Mouse (Mus musculus) midbrain, postnatal 0 days (tissue): Measurements from ENCODE around the gene Poc1a. TPM values are rescaled to one million over a fixed set of nuclear protein-coding genes. Genes with fewer than 3 reads are reported as not detected.

Experiments used
- ATAC-seq: fragments of 200-750 bp; cut with Nextera tagmentation; 2 replicates; pipeline ENCODE4 v1.8.0; 2017; ENCODE audit warnings: moderate number of reproducible peaks, mild to moderate bottlenecking, moderate TSS enrichment, moderate library complexity; ENCODE audit not compliant: low FRiP score
- DNase-seq: peaks from one replicate; pipeline ENCODE4 v3.0.0-alpha.2; 2015; ENCODE audit warnings: low spot score
- H3K27ac ChIP-seq: fragments of 300-500 bp; sonication (generic); 2 replicates; pipeline ENCODE4 v1.5.1; 2014; ENCODE audit warnings: low read depth, mild to moderate bottlenecking, low read length, mixed read lengths
- H3K27me3 ChIP-seq: fragments of 300-500 bp; sonication (generic); 2 replicates; pipeline ENCODE4 v1.6.1; 2014; ENCODE audit warnings: low read length, control low read depth, mixed read lengths; ENCODE audit not compliant: insufficient read depth
- H3K36me3 ChIP-seq: fragments of 300-500 bp; sonication (generic); 2 replicates; pipeline ENCODE4 v1.6.1; 2014; ENCODE audit warnings: low read length, control low read depth, mixed read lengths; ENCODE audit not compliant: insufficient read depth
- H3K4me1 ChIP-seq: fragments of 300-500 bp; sonication (generic); 2 replicates; pipeline ENCODE4 v1.6.1; 2014; ENCODE audit warnings: mild to moderate bottlenecking, control low read depth, antibody characterized with exemption, low read length, mixed read lengths; ENCODE audit not compliant: insufficient read depth
- H3K4me2 ChIP-seq: fragments of 300-500 bp; sonication (generic); 2 replicates; pipeline ENCODE4 v1.6.1; 2014; ENCODE audit warnings: low read depth, mild to moderate bottlenecking, low read length, mixed read lengths; ENCODE audit not compliant: poor library complexity, severe bottlenecking
- H3K4me3 ChIP-seq: fragments of 300-500 bp; sonication (generic); 2 replicates; pipeline ENCODE4 v1.5.1; 2014; ENCODE audit warnings: low read depth, mild to moderate bottlenecking, low read length, moderate library complexity
- H3K9ac ChIP-seq: fragments of 300-500 bp; sonication (generic); replicated peaks from 2 replicates; pipeline ENCODE4 v1.6.1; 2014; ENCODE audit warnings: mild to moderate bottlenecking, low read length, moderate library complexity, mixed read lengths; ENCODE audit not compliant: poor library complexity, severe bottlenecking
- H3K9me3 ChIP-seq: fragments of 300-500 bp; sonication (generic); 2 replicates; pipeline ENCODE4 v1.6.1; 2016; ENCODE audit warnings: low read length, control low read depth
- CTCF ChIP-seq: IDR thresholded peaks from 2 replicates; pipeline ENCODE4 v1.5.1; 2016; ENCODE audit warnings: antibody characterized with exemption, mild to moderate bottlenecking
- WGBS: fragments of 180-500 bp; shearing (Covaris S2); extraction: QIAGEN DNeasy Blood & Tissue Kit; methylation state at CpG from one replicate; pipeline ENCODE4 v1.1.7; 2014; 5-methylcytosine and 5-hydroxymethylcytosine counted together
- polyA plus RNA-seq: library from polyadenylated mRNA; unstranded; fragments of >200 nt; fragmentation: Nextera tagmentation; extraction: Ambion mirVana; gene quantifications from 2 replicates; pipeline ENCODE4 v1.2.1, GENCODE M21; 2015
- total RNA-seq: library from RNA; depleted of rRNA; stranded (reverse); fragments of >200 nt; gene quantifications from 2 replicates; pipeline ENCODE4 v1.2.3, GENCODE M21; 2014

Gene Poc1a
- total and polyA plus RNA-seq, 2 experiments from 2014 or later, result 6.5 to 9.8 TPM

- 0 out of 2 replicates have a peak, but pooled peaks have one; percentile 29 for ATAC-seq
- no peaks in the 10 kb centered on the region for H3K27me3 ChIP-seq
- H3K9ac ChIP-seq, result no peak overlapping the region
- H3K36me3 ChIP-seq, result no peaks in the 10 kb centered on the region
- TF ChIP-seq CTCF, result no peak
- H3K4me2 ChIP-seq, result no peak overlapping the region
- no peak for DNase-seq
- no peaks in the 10 kb centered on the region for H3K4me1 ChIP-seq
- H3K9me3 ChIP-seq, result no peaks in the 10 kb centered on the region
- H3K27ac ChIP-seq, result no peak overlapping the region
- H3K4me3 ChIP-seq, result no peak overlapping the region
Measured at GRCm38 (mm10) chr9:106355975-106356286, 75.1 kb downstream of the Poc1a start.

GRCm38 (mm10) chr9:106356323-106356844 is 75.5 kb downstream of the Poc1a start:
- H3K4me2 ChIP-seq, result no peak overlapping the region
- no peak overlapping the region for H3K27ac ChIP-seq
- ATAC-seq (no peak), DNase-seq (no peak)
- H3K9me3 ChIP-seq, result no peaks in the 10 kb centered on the region
- H3K4me3 ChIP-seq, result no peak overlapping the region
- no peaks in the 10 kb centered on the region for H3K36me3 ChIP-seq
- H3K9ac ChIP-seq, result no peak overlapping the region
- no peaks in the 10 kb centered on the region for H3K27me3 ChIP-seq
- no peak for TF ChIP-seq CTCF
- H3K4me1 ChIP-seq, result no peaks in the 10 kb centered on the region
- 78% methylated on average over 10 of the region's 10 CpGs for WGBS

- no peak for TF ChIP-seq CTCF
- ATAC-seq (no peak), DNase-seq (no peak)
- H3K4me3 ChIP-seq, result no peak overlapping the region
- H3K9ac ChIP-seq, result no peak overlapping the region
- H3K36me3 ChIP-seq, result no peaks in the 10 kb centered on the region
- H3K9me3 ChIP-seq, result no peaks in the 10 kb centered on the region
- no peaks in the 10 kb centered on the region for H3K4me1 ChIP-seq
- H3K27me3 ChIP-seq, result no peaks in the 10 kb centered on the region
- H3K27ac ChIP-seq, result no peak overlapping the region
- WGBS, result 85% methylated on average over 3 of the region's 3 CpGs
- no peak overlapping the region for H3K4me2 ChIP-seq
Measured at GRCm38 (mm10) chr9:106357167-106357566, 76.3 kb downstream of the Poc1a start.

- no peak for TF ChIP-seq CTCF
- no peak for DNase-seq
- no peaks in the 10 kb centered on the region for H3K36me3 ChIP-seq
- 58% methylated on average over 6 of the region's 6 CpGs for WGBS
- no peak for ATAC-seq
- no peaks in the 10 kb centered on the region for H3K4me1 ChIP-seq
- no peaks in the 10 kb centered on the region for H3K9me3 ChIP-seq
- H3K4me2 ChIP-seq, result no peak overlapping the region
- no peak overlapping the region for H3K27ac ChIP-seq
- H3K27me3 ChIP-seq, result no peaks in the 10 kb centered on the region
- H3K4me3 ChIP-seq, result no peak overlapping the region
- H3K9ac ChIP-seq, result no peak overlapping the region
Measured at GRCm38 (mm10) chr9:106359297-106359696, 78.4 kb downstream of the Poc1a start.

- DNase-seq, result no peak
Measured at GRCm38 (mm10) chr9:106361140-106361539, 80.3 kb downstream of the Poc1a start.

GRCm38 (mm10) chr9:106365333-106365732 is 84.5 kb downstream of the Poc1a start:
- Histone ChIP-seq H3K4me3 (no peak overlapping the region), H3K9me3 (no peaks in the 10 kb centered on the region), H3K4me2 (no peak overlapping the region), H3K27me3 (no peaks in the 10 kb centered on the region), H3K9ac (no peak overlapping the region), H3K4me1 (peaks cover 3% of the 10 kb centered on the region; the same call in 1 of the 2 replicates), H3K27ac (no peak overlapping the region), H3K36me3 (no peaks in the 10 kb centered on the region)
- no peak for ATAC-seq
- TF ChIP-seq CTCF, result no peak
- WGBS, result 82% methylated on average over 7 of the region's 7 CpGs
- DNase-seq, result no peak

More at GRCm38 (mm10) chr9:106361140-106361539, 80.3 kb downstream of the Poc1a start:
- H3K9me3 ChIP-seq, result no peaks in the 10 kb centered on the region
- H3K4me2 ChIP-seq, result no peak overlapping the region
- WGBS, result 84% methylated on average over 6 of the region's 6 CpGs
- TF ChIP-seq CTCF, result no peak
- H3K36me3 ChIP-seq, result no peaks in the 10 kb centered on the region
- H3K4me3 ChIP-seq, result no peak overlapping the region
- H3K9ac ChIP-seq, result no peak overlapping the region
- H3K27me3 ChIP-seq, result no peaks in the 10 kb centered on the region
- H3K27ac ChIP-seq, result no peak overlapping the region
- ATAC-seq, result no peak
- H3K4me1 ChIP-seq, result no peaks in the 10 kb centered on the region
